Mouse (Mus musculus) gastrocnemius, adult 2 months (tissue): Measurements from ENCODE around the gene Dtx3l. TPM values are rescaled to one million over a fixed set of nuclear protein-coding genes. Genes with fewer than 3 reads are reported as not detected.
A peak's percentile ranks its signal among the peaks of the same experiment; 100 is the strongest.
"Not testable (repeated sequence)": the region's sequence is repeated elsewhere in the genome, so short reads cannot be mapped to it uniquely, and the experiment has no call there.

Source experiments
- DNase-seq: peaks from one replicate; pipeline ENCODE4 v3.0.0; 2022
- H3K27ac ChIP-seq: fragments of 200-600 bp; 2 replicates; pipeline ENCODE4 v1.8.1; 2022; ENCODE audit warnings: mild to moderate bottlenecking
- H3K4me3 ChIP-seq: fragments of 200-600 bp; 2 replicates; pipeline ENCODE4 v1.8.1; 2022; ENCODE audit warnings: mild to moderate bottlenecking, moderate library complexity
- CTCF ChIP-seq: fragments of 200-600 bp; IDR thresholded peaks from 2 replicates; pipeline ENCODE4 v1.8.1; 2022; ENCODE audit warnings: antibody characterized with exemption, mild to moderate bottlenecking, moderate library complexity
- intact Hi-C: fragments of 180-260 bp; cut with DNase I; formaldehyde crosslinking; loops from one replicate; pipeline ENCODE4 v1.15.1; 2025
- total RNA-seq, 2 experiments: library from RNA; stranded (reverse); gene quantifications; 2 replicates each; pipeline ENCODE4 v1.2.3; 2021

Gene Dtx3l
- total RNA-seq, 2 experiments from 2014 or later, result 3.3 to 4.5 TPM

DNA sequence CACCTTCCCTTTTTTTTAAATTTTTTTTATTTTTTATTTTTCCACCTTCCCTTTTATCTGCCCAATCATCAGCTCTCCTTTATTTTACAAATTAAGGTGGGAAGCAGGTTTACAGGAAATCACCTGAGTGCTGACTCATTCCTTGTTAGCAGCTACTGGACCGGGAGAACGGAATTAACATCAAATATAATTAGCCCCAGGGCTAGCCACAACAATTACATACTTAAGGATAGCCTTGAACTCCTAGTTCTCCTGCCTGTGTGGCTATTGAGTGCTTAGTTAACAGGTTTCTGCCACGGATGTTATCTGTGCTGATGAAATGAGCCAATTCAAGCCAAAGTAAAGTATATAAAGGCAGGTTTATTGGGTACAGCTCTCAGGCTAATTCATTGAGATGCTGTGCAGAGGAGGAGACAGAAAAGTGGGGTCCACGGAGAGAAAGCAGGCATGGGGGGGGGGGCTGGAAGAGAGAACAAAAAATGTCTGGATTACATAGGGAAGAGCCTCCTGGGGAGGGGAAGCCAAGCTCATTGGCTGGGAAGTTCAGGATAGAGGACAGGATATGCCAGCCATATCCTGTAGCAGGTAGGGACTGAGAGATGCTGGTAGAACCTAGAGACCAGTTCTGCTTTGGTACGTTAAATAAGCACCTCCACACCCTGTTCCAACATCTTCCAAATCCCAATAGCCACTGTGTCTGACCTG, 27.6 kb upstream of the Dtx3l start:
- Histone ChIP-seq H3K27ac (no peak overlapping the region), H3K4me3 (no peak overlapping the region)
- intact Hi-C loops, result no loop called here
- no peak for DNase-seq
- TF ChIP-seq CTCF, result no peak

DNA sequence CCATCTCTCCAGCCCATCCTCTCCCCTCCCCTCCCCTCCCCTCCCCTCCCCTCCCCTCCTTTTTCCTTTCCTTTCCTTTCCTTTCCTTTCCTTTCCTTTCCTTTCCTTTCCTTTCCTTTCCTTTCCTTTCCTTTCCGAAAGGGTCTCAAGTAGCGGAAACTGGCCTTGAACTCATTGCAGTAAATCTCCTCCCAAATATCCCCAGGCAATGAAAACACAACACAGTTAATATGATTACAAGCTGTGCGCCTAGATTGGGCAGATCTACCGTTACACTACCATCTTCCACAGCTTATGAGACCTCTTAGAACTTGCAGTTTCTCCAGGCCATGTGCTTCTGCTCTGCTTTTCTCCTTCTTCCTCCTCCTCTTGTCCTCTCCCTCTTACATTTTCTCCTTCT, 27.0 kb upstream of the Dtx3l start:
- DNase-seq, H3K4me3 ChIP-seq, H3K27ac ChIP-seq, intact Hi-C loops: not testable (repeated sequence)

DNA sequence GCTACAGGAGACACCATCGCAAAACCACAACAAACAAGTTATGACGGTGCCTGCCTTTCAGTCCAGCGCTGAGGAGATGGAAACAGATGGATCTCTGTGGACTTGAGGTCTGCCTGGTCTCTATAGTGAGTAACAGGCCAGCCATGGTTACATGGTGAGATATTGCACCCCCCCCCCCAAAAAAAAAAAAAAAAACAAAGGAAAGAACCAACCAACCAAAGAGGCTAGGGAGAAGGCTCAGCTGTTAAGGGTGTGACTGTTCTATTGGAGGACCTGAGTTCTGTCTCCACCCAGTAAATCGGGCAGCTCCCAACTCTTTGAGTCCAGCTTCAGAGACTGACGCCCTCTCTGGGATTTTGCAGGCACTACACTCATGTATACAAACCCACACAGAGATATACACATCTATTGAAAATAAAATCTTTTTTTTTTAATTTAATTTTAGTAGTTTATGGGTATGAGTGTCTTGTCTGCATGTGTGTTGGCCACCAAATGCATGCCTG, 13.7 kb upstream of the Dtx3l start:
- no peak for TF ChIP-seq CTCF
- no peak overlapping the region for H3K4me3 ChIP-seq
- no peak for DNase-seq
- H3K27ac ChIP-seq, result no peak overlapping the region
- intact Hi-C loops, result no loop called here

DNA sequence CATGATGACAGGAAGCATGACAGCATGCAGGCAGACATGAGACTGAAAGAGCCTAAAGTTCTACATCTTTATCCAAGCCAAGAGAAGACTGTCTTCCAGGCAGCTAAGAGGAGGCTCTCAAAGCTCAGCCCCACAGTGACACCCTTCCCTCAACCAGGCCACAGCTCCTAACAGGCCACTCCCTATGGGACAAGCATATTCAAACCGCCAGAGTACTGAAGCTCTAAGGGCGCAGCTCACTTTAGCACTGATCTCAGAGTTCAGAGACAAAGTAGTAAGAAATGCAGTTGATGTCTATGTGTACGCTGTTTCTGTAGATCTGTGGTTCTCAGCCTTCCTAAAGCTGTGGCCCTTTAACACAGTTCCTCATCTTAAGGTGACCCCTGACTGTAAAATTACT, 12.3 kb upstream of the Dtx3l start:
- no peak overlapping the region for H3K27ac ChIP-seq
- intact Hi-C loops, result no loop called here
- no peak for DNase-seq
- no peak for TF ChIP-seq CTCF
- no peak overlapping the region for H3K4me3 ChIP-seq

DNA sequence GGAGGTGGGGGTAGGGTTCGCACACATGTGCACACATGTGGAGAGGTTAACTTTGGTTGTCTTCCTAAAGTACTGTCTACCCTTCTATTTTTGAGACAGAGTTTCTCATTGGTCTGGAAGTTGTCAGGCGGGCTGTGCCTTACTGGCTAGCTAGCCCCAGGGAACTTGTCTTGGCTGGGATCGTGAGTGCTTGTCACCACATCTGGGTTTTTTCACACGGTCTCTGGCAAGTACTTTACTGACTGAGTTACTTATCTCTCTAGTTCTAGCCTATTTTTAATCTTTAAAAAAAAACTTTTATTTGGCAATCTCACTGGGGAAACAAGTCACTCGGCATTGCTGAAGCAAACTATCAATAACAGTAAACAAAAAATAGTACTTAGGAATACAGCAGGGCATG, 10.3 kb upstream of the Dtx3l start:
- Histone ChIP-seq H3K4me3 (no peak overlapping the region; the same call in 1 of the 2 replicates), H3K27ac (peak overlapping the region; percentile 69)
- TF ChIP-seq CTCF, result no peak
- DNase-seq, result peak; percentile 52
- intact Hi-C loops, result no loop called here

DNA sequence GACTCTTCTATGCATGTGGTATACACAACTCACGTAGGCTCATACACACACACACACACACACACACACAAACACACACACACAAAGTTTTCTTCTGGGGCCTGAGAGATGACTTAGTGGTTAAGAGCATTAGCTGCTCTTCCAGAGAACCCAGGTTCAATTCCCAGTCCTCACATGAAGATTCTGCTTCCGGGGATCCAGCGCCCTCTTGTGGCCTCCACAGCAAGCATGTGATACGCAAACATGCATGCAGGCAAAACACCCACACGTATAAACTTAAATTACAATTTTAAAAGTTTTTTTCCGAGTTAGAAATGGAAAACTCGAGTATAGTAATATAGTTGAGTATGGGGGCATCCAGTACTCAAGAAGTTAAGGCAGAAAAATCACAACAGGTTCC, 2.4 kb upstream of the Dtx3l start:
- intact Hi-C loops, result no loop called here
- DNase-seq, result peak; percentile 27

DNA sequence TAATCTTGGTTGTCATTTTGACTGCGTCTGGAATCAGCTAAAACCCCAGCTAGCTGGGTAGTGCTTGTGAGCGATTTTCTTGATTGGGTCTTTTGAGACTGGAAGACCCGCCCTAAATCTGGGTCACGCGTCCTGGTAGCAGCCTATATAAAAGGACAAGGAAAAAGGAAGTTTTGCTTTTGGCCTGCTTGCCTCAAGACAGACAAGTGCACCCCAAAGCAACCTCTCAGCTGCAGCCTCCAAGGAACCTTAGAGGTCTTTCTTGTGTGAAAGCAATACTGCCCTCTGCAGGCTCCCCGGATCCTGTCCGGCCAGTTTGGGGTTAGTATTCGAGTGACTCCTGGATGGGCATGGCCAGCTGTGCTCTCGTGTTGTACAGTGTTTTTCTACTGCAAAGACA, 739 bp upstream of the Dtx3l start:
- Histone ChIP-seq H3K27ac (peak overlapping the region; percentile 91), H3K4me3 (peak overlapping the region; percentile 90)
- intact Hi-C loops, result loop anchor here (1.0 to 10.0 kb wide), 2 partner anchors 65 to 205 kb away; no protein-coding TSS in a partner anchor
- TF ChIP-seq CTCF, result peak; percentile 93
- peak; percentile 86 for DNase-seq

More for the DNA sequence above, 2.4 kb upstream of the Dtx3l start:
- TF ChIP-seq CTCF, result peak; percentile 53
- no peak overlapping the region for H3K27ac ChIP-seq
- no peak overlapping the region for H3K4me3 ChIP-seq

DNA sequence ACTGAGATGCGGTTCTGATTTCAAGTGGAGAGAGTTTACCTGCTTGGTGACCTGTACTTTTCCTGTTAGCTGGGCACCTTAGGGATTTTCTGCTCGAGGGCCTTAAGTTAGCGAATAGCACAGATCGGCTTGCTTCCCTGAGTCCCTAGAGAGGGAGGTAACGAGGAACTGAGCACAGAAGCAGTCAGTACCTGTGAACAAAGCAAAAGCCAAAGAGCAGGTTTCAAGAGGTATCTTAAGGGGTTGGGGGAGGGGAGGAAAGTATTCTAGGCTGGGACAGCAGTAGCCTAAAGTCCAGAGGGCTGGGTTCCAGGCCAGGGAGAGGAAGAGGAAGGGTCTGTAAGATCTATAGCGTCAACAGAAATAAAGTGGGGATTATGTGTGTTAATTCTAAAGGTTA, 310 bp upstream of the Dtx3l start:
- Histone ChIP-seq H3K27ac (peak overlapping the region; percentile 91), H3K4me3 (peak overlapping the region; percentile 90)
- DNase-seq, result peak; percentile 23
- intact Hi-C loops, result loop anchor here (1.0 to 10.0 kb wide), 2 partner anchors 65 to 204 kb away; no protein-coding TSS in a partner anchor
- TF ChIP-seq CTCF, result no peak

DNA sequence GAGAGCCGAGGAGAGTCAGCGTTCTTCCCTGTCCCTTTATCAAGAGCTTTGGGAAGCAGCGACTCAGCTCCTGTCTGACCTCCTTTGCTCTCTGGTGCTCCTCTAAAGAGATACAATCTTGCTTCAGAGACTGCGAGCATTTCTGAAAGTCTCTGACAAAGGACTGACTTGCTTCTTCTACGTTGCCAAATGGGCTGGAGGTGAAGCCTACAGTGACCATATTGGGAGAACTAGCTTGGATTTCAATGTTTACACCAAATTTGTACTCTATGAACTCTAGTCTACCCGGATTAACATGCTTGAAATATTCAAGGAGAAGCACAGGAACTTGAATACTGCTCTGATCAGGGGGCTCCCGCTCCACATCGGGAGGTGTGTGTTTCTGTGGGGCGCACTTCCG, 5.8 kb downstream of the Dtx3l start:
- no peak for DNase-seq
- TF ChIP-seq CTCF, result no peak
- Histone ChIP-seq H3K27ac (no peak overlapping the region), H3K4me3 (no peak overlapping the region)
- intact Hi-C loops, result loop anchor here (10.0 kb wide), 1 partner anchor 198 kb away; no protein-coding TSS in a partner anchor

DNA sequence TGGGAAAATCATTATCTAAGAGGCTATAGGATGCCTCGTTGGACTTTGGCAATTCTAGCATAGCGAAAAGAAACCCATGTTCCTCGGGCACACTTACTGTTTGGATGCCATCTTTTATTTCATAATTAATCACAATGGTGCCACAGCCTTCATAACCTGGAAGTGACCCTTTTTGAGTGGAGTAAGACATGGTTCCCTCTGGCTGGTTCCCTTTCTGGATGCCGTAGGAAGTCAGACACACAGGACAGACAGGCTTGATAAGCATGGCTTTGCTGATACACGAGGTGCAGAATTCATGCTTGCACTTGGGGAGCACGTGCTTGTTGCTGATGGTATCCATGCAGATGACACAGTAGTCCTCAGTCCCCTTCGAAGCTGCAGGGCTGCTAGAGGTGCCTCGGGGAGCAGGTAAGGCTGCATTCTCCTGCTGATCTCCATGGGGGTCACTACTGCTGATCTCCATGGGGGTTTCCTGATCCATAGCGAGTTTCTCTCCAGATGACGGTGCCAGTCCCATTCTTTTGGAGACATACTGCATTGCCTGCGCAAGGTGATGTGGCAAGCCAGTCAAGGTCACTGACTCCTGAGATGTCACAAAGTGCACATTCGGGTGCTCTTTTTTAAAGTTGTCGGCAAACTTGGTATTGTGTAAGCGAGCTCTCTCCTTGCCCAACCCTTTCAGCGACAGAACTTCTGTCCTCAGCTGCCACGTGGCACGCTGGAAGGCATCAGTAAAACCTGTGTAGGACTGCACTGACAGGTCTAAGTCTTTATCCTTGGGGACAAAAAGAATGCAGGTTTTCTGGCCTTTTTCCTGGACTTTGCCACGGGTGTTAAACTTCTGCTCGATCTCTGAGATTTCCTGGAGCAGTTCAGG, 6.5 kb downstream of the Dtx3l start:
- intact Hi-C loops, result loop anchor here (10.0 kb wide), 1 partner anchor 198 kb away; no protein-coding TSS in a partner anchor
- Histone ChIP-seq H3K4me3 (no peak overlapping the region), H3K27ac (no peak overlapping the region)
- DNase-seq, result no peak
- TF ChIP-seq CTCF, result no peak

DNA sequence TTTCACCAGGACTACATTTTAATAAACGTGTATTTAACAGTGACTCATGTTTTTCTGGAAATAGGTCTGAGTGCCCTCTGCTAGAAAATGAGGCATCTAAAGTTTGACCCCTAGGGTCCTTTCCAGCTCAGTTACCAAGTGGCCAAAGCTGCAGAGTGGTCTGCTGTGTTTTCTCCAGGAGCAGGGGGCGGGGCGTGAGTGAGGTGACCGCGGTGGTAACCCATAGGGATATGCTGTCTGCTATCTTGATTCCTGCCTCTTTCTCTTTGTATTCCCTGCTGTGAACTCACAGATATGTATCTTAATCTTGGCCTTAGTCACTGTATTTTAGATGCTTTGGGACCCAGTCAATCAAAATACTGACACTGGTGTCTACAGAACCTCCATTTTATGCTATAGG, 14.6 kb downstream of the Dtx3l start:
- no peak overlapping the region for H3K27ac ChIP-seq
- no peak for DNase-seq
- intact Hi-C loops, result no loop called here
- TF ChIP-seq CTCF, result no peak
- no peak overlapping the region for H3K4me3 ChIP-seq

DNA sequence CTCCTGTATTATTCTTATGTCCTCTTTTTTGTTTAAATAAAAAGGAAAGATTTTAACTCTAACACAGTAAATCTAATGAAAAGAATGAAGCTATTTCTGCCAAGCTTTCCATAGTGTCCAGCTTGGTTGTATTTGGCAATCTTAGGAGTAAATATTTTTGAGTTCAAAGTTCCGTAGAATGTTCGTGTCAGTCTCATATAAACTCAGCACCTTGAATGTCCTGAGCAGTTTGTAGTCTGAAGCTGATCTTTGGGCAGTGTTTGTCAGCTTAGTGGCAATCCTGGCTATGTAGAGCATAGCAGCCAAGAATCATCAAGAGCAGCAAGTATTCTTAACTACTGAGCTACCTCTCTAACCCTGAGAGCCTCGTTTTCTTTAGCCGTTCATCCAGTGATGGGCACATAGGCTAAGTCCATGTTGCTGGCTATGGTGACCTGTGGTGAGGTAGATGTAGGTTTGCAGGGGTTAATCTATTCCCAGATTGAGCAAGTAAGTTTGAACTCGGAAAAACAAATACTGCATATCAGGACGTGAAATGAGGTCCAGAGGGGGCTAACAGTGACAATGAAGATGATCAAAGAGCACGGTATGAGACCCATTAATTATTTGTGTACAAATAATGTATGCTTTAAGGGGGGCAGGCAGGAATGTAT, 15.3 kb downstream of the Dtx3l start:
- no peak overlapping the region for H3K27ac ChIP-seq
- DNase-seq, result no peak
- intact Hi-C loops, result no loop called here
- no peak overlapping the region for H3K4me3 ChIP-seq
- TF ChIP-seq CTCF, result no peak
